Mouse (Mus musculus): ENCODE data around the gene Fcgbp. TPM values are rescaled to one million over a fixed set of nuclear protein-coding genes. Genes with fewer than 3 reads are reported as not detected.

Fcgbp gene
- 0.15 and 0.18 TPM in 2 replicates for polyA plus RNA-seq (2014; fragmentation: Nextera tagmentation; extraction: Ambion mirVana)

DNA sequence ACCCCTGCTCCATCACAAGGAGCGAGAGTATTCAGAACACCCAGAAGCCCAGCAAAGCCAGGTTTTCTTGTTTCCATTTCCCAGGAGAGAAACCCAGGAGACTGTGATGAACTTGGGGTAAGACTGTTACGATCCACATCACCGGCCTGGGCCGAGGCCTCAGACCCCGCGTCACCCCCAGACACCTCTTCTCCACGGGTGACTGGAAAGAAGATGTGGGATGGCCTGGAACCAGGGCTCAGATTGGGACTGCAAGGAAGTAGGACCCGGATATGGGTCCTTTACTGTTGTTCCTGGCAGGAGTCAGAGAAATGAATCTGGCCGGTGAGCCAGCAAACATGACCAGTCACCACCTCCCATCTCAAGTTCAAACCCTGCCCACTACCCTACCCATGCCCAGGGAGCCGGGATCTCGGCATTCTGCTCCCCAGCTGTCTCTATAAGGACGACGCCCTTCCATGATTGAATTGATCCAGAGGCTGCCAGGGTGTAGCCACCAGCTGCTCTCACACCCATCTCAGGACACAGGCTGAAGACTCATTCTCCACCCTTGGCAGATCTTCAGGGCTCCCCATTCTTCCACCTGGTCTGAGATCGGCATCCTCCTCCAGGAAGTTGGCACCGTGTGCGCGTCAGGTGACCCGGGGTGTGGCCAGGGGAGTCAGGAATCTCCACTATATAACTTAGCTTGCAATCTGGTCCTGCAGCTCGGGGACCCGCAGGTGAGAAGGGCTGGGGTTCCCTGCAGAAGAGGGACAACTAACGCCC lies at the start of gene Fcgbp:
Gene Fcgbp, plus strand, starts transcription at position 706 of the 768 bp plus-strand sequence.
- 89% methylated on average over 21 of the region's 21 CpGs for WGBS
- Histone ChIP-seq H3K4me1 (ENCODE audit: control insufficient read depth, insufficient read depth, low read length) (no peaks in the 10 kb centered on the region), H3K36me3 (replicated peaks; ENCODE audit: control insufficient read depth, insufficient read depth, low read depth, low read length) (no peaks in the 10 kb centered on the region), H3K27me3 (ENCODE audit: control insufficient read depth, insufficient read depth, low read length) (no peaks in the 10 kb centered on the region), H3K27ac (replicated peaks; ENCODE audit: low read depth, low read length) (no peak within 1 kb of the TSS), H3K9ac (replicated peaks; ENCODE audit: low read length) (no peak within 1 kb of the TSS), H3K9me3 (replicated peaks; ENCODE audit: control insufficient read depth, low read length) (no peaks in the 10 kb centered on the region), H3K4me2 (ENCODE audit: low read depth, low read length) (no peak within 1 kb of the TSS), H3K4me3 (ENCODE audit: low read depth, low read length) (no peak within 1 kb of the TSS)
- no peak for DNase-seq (ENCODE audit: low spot score)
- ATAC-seq (replicated peaks; ENCODE audit: insufficient number of reproducible peaks, low FRiP score, low TSS enrichment, low read depth): no peak

DNA sequence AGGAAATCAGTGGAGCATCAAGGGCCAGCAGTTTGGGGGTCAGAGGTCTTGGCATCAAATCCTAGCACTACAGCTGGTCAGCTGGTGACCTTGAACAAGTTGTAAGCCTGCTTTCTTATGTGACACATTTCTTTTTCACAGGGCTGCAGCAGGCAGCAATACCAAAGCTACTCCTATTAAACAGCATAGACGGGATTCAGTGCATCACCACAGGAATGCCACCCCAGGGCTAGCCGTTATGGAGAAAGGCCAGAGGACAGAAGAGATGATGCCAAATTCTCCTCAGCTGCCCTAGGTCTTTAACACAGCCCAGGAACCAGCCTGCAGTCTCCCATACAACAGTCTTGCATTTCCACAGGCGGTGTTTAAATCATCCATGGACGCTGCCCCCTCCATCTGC lies 26.5 kb upstream of the Fcgbp start:
- H3K27ac ChIP-seq (replicated peaks; ENCODE audit: low read depth, low read length): no peak overlapping the region
- peaks cover 13% of the 10 kb centered on the region for H3K36me3 ChIP-seq (replicated peaks; ENCODE audit: control insufficient read depth, insufficient read depth, low read depth, low read length)
- no peak for DNase-seq (ENCODE audit: low spot score)
- H3K9me3 ChIP-seq (replicated peaks; ENCODE audit: control insufficient read depth, low read length): no peaks in the 10 kb centered on the region
- H3K4me2 ChIP-seq (ENCODE audit: low read depth, low read length): no peak overlapping the region
- H3K9ac ChIP-seq (replicated peaks; ENCODE audit: low read length): no peak overlapping the region
- WGBS: 91% methylated on average over 4 of the region's 4 CpGs
- no peaks in the 10 kb centered on the region for H3K27me3 ChIP-seq (ENCODE audit: control insufficient read depth, insufficient read depth, low read length)
- H3K4me3 ChIP-seq (ENCODE audit: low read depth, low read length): no peak overlapping the region
- no peaks in the 10 kb centered on the region for H3K4me1 ChIP-seq (ENCODE audit: control insufficient read depth, insufficient read depth, low read length)
- ATAC-seq (replicated peaks; ENCODE audit: insufficient number of reproducible peaks, low FRiP score, low TSS enrichment, low read depth): no peak

DNA sequence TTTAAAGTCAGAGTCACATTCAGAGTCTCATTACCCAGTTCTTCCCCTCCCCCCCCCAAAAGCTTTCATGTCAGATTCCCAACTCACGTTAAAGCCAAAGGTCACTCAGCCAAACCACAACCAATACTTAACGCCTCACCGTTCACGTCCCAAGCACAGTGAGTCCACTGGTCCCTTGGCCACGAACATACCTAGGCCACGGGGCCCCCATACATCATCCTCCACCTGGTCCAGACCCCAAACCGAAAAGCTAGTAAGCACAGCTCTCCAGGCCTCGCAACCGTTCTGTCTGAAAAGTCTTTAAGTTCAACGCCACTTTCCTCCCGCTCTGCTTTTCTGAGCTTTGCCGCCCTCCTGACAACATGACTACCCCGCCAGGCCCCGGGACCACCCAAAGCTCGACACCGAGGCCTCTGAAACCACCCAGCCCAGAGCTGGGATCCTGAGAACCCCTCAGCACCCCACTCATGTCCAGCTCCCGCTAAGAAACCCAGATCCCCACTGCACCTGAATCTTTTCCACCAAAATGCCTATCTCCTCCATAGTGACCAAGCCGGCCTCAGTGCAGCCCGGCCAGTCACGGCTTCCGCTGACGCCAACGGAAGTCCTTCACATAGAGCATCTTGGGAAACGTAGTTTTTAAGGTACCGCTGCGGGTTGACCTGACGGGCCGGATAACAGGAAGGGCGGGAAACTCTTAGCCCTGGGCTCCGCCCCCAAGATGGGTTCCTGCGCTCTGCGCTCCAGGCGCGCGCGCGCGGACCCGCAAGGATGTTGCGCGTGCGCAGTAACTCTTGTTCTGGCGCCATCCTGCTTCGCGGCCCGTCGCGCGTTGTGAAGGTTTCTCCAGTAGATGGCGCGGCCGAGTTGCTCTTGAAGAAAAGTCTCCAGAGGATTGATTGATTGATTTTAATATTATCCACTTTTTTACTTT lies 21.3 kb upstream of the Fcgbp start, which contains the start of gene Psmc4:
Gene Psmc4, minus strand, starts transcription at position 626 of the 934 bp plus-strand sequence.
- Histone ChIP-seq H3K36me3 (replicated peaks; ENCODE audit: control insufficient read depth, insufficient read depth, low read depth, low read length) (peaks cover 10% of the 10 kb centered on the region), H3K4me3 (ENCODE audit: low read depth, low read length) (peak within 1 kb of the TSS; percentile 88), H3K27ac (replicated peaks; ENCODE audit: low read depth, low read length) (no peak within 1 kb of the TSS), H3K27me3 (ENCODE audit: control insufficient read depth, insufficient read depth, low read length) (no peaks in the 10 kb centered on the region), H3K4me2 (ENCODE audit: low read depth, low read length) (peak within 1 kb of the TSS; percentile 71), H3K9ac (replicated peaks; ENCODE audit: low read length) (peak within 1 kb of the TSS; percentile 86), H3K9me3 (replicated peaks; ENCODE audit: control insufficient read depth, low read length) (no peaks in the 10 kb centered on the region), H3K4me1 (ENCODE audit: control insufficient read depth, insufficient read depth, low read length) (no peaks in the 10 kb centered on the region)
- under 1% methylated on average over 52 of the region's 52 CpGs for WGBS
- DNase-seq (ENCODE audit: low spot score): peak; percentile 100
- ATAC-seq (replicated peaks; ENCODE audit: insufficient number of reproducible peaks, low FRiP score, low TSS enrichment, low read depth): peak; percentile 95

DNA sequence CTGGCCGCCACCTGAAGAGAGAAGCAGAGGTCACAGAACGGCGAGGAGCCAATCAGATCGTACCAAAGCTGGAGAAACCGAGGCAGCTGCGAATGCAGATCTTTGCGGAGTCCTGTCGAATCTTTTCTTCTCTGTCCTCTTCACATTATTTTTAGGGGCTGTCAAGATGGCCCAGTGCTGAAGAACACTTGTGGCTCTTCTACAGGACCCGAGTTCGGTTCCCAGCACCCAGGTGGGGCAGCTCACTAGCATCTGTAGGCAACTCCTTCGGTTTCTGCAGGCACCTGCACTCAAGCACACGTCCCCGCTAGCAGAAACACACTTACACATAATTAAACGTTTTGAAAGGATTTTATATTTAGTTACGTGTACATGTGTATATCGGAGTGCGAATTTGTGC lies 20.5 kb upstream of the Fcgbp start:
- H3K27me3 ChIP-seq (ENCODE audit: control insufficient read depth, insufficient read depth, low read length): no peaks in the 10 kb centered on the region
- ATAC-seq (replicated peaks; ENCODE audit: insufficient number of reproducible peaks, low FRiP score, low TSS enrichment, low read depth) (no peak), DNase-seq (ENCODE audit: low spot score) (no peak)
- H3K36me3 ChIP-seq (replicated peaks; ENCODE audit: control insufficient read depth, insufficient read depth, low read depth, low read length): peaks cover 10% of the 10 kb centered on the region
- H3K4me2 ChIP-seq (ENCODE audit: low read depth, low read length): no peak overlapping the region
- H3K9ac ChIP-seq (replicated peaks; ENCODE audit: low read length): peak overlapping the region; percentile 4; the same call in 1 of the 2 replicates
- H3K27ac ChIP-seq (replicated peaks; ENCODE audit: low read depth, low read length): no peak overlapping the region
- no peaks in the 10 kb centered on the region for H3K9me3 ChIP-seq (replicated peaks; ENCODE audit: control insufficient read depth, low read length)
- H3K4me1 ChIP-seq (ENCODE audit: control insufficient read depth, insufficient read depth, low read length): no peaks in the 10 kb centered on the region
- WGBS: 59% methylated on average over 17 of the region's 17 CpGs
- no peak overlapping the region for H3K4me3 ChIP-seq (ENCODE audit: low read depth, low read length)

GRCm38 (mm10) chr7:28053046-28053930 lies 17.7 kb upstream of the Fcgbp start:
- WGBS: 80% methylated on average over 6 of the region's 6 CpGs

GRCm38 (mm10) chr7:28059972-28060371 lies 11.1 kb upstream of the Fcgbp start:
- no peaks in the 10 kb centered on the region for H3K36me3 ChIP-seq (replicated peaks; ENCODE audit: control insufficient read depth, insufficient read depth, low read depth, low read length)
- WGBS: 91% methylated on average over 1 of the region's 1 CpGs
- no peaks in the 10 kb centered on the region for H3K27me3 ChIP-seq (ENCODE audit: control insufficient read depth, insufficient read depth, low read length)
- DNase-seq (ENCODE audit: low spot score): no peak
- no peak overlapping the region for H3K4me2 ChIP-seq (ENCODE audit: low read depth, low read length)
- ATAC-seq (replicated peaks; ENCODE audit: insufficient number of reproducible peaks, low FRiP score, low TSS enrichment, low read depth): no peak
- H3K4me3 ChIP-seq (ENCODE audit: low read depth, low read length): no peak overlapping the region
- no peak overlapping the region for H3K9ac ChIP-seq (replicated peaks; ENCODE audit: low read length)
- H3K9me3 ChIP-seq (replicated peaks; ENCODE audit: control insufficient read depth, low read length): no peaks in the 10 kb centered on the region
- H3K27ac ChIP-seq (replicated peaks; ENCODE audit: low read depth, low read length): no peak overlapping the region
- no peaks in the 10 kb centered on the region for H3K4me1 ChIP-seq (ENCODE audit: control insufficient read depth, insufficient read depth, low read length)

More at GRCm38 (mm10) chr7:28053046-28053930, 17.7 kb upstream of the Fcgbp start:
- no peak for ATAC-seq (replicated peaks; ENCODE audit: insufficient number of reproducible peaks, low FRiP score, low TSS enrichment, low read depth)
- Histone ChIP-seq H3K4me2 (ENCODE audit: low read depth, low read length) (no peak overlapping the region), H3K27ac (replicated peaks; ENCODE audit: low read depth, low read length) (no peak overlapping the region), H3K36me3 (replicated peaks; ENCODE audit: control insufficient read depth, insufficient read depth, low read depth, low read length) (no peaks in the 10 kb centered on the region; the same call in 1 of the 2 replicates), H3K9ac (replicated peaks; ENCODE audit: low read length) (no peak overlapping the region), H3K4me3 (ENCODE audit: low read depth, low read length) (no peak overlapping the region), H3K27me3 (ENCODE audit: control insufficient read depth, insufficient read depth, low read length) (no peaks in the 10 kb centered on the region), H3K9me3 (replicated peaks; ENCODE audit: control insufficient read depth, low read length) (no peaks in the 10 kb centered on the region), H3K4me1 (ENCODE audit: control insufficient read depth, insufficient read depth, low read length) (no peaks in the 10 kb centered on the region)
- DNase-seq (ENCODE audit: low spot score): peak; percentile 20

GRCm38 (mm10) chr7:28068661-28069060 lies 2.4 kb upstream of the Fcgbp start:
- no peaks in the 10 kb centered on the region for H3K27me3 ChIP-seq (ENCODE audit: control insufficient read depth, insufficient read depth, low read length)
- no peak overlapping the region for H3K27ac ChIP-seq (replicated peaks; ENCODE audit: low read depth, low read length)
- no peaks in the 10 kb centered on the region for H3K9me3 ChIP-seq (replicated peaks; ENCODE audit: control insufficient read depth, low read length)
- no peak overlapping the region for H3K4me2 ChIP-seq (ENCODE audit: low read depth, low read length)
- no peak overlapping the region for H3K4me3 ChIP-seq (ENCODE audit: low read depth, low read length)
- no peak overlapping the region for H3K9ac ChIP-seq (replicated peaks; ENCODE audit: low read length)
- DNase-seq (ENCODE audit: low spot score): peak; percentile 55
- WGBS: 55% methylated on average over 3 of the region's 3 CpGs
- H3K4me1 ChIP-seq (ENCODE audit: control insufficient read depth, insufficient read depth, low read length): no peaks in the 10 kb centered on the region
- H3K36me3 ChIP-seq (replicated peaks; ENCODE audit: control insufficient read depth, insufficient read depth, low read depth, low read length): no peaks in the 10 kb centered on the region
- no peak for ATAC-seq (replicated peaks; ENCODE audit: insufficient number of reproducible peaks, low FRiP score, low TSS enrichment, low read depth)

Data from embryonic facial prominence, embryonic 11.5 days (tissue).